Mouse (Mus musculus) liver, embryonic 14.5 days (tissue): ENCODE measurements around the gene Chchd4. TPM values are rescaled to one million over a fixed set of nuclear protein-coding genes. Genes with fewer than 3 reads are reported as not detected.

ENCODE experiments used
- ATAC-seq: fragments of 200-750 bp; cut with Nextera tagmentation; 2 replicates; pipeline ENCODE4 v1.8.0; 2017; ENCODE audit warnings: moderate number of reproducible peaks, mild to moderate bottlenecking, moderate library complexity; ENCODE audit not compliant: insufficient read depth
- DNase-seq, 3 experiments: peaks; one replicate each; pipeline ENCODE4 v3.0.0-alpha.2; 2012 to 2013; ENCODE audit warnings: low read depth in 3 of 3, low spot score in 3 of 3
- H3K27ac ChIP-seq: fragments of 300-500 bp; sonication (generic); 2 replicates; pipeline ENCODE4 v1.5.1; 2014; ENCODE audit warnings: moderate library complexity, mild to moderate bottlenecking, control low read depth, inconsistent platforms
- H3K27me3 ChIP-seq: fragments of 300-500 bp; sonication (generic); 2 replicates; pipeline ENCODE4 v1.6.1; 2014; ENCODE audit warnings: mild to moderate bottlenecking, low read length, moderate library complexity; ENCODE audit not compliant: control insufficient read depth, insufficient read depth
- H3K36me3 ChIP-seq: fragments of 300-500 bp; sonication (generic); replicated peaks from 2 replicates; pipeline ENCODE4 v1.6.1; 2014; ENCODE audit warnings: low read depth; ENCODE audit not compliant: control insufficient read depth, insufficient read depth
- H3K4me1 ChIP-seq, 2 experiments: fragments of 200-500 bp in 1 of 2; fragments of 300-500 bp in 1 of 2; sonication (generic) in 1 of 2; replicated peaks; 2 replicates each; pipeline ENCODE4 v1.6.1; 2012 to 2014; ENCODE audit warnings: antibody characterized with exemption in 1 of 2, inconsistent platforms in 1 of 2, low read length in 1 of 2; ENCODE audit not compliant: control insufficient read depth in 2 of 2, insufficient read depth in 2 of 2
- H3K4me2 ChIP-seq: fragments of 300-500 bp; sonication (generic); 2 replicates; pipeline ENCODE4 v1.6.1; 2014; ENCODE audit warnings: low read depth, mild to moderate bottlenecking, control low read depth, moderate library complexity
- H3K4me3 ChIP-seq, 2 experiments: fragments of 200-500 bp in 1 of 2; fragments of 300-500 bp in 1 of 2; sonication (generic) in 1 of 2; 2 replicates each; pipeline ENCODE4 v1.5.1; 2012 to 2014; ENCODE audit warnings: low read depth in 2 of 2, low read length in 2 of 2, mild to moderate bottlenecking in 2 of 2, control low read depth in 1 of 2, inconsistent platforms in 1 of 2, moderate library complexity in 1 of 2; ENCODE audit not compliant: insufficient read depth in 1 of 2
- H3K9ac ChIP-seq: fragments of 300-500 bp; sonication (generic); replicated peaks from 2 replicates; pipeline ENCODE4 v1.6.1; 2014; ENCODE audit warnings: mild to moderate bottlenecking, control low read depth, moderate library complexity
- H3K9me3 ChIP-seq: fragments of 300-500 bp; sonication (generic); 2 replicates; pipeline ENCODE4 v1.6.1; 2016; ENCODE audit warnings: low read length, mixed read lengths; ENCODE audit not compliant: control insufficient read depth
- CTCF ChIP-seq: IDR thresholded peaks from 2 replicates; pipeline ENCODE4 v1.5.1; 2016; ENCODE audit warnings: antibody characterized with exemption, low read depth, control low read depth
- EP300 ChIP-seq: IDR thresholded peaks from 2 replicates; pipeline ENCODE4 v1.6.1; 2016; ENCODE audit warnings: antibody characterized with exemption, low read depth
- WGBS: fragments of 180-500 bp; shearing (Covaris S2); extraction: QIAGEN DNeasy Blood & Tissue Kit; methylation state at CpG from one replicate; pipeline ENCODE4 v1.1.7; 2014; ENCODE audit not compliant: insufficient replicate concordance; 5-methylcytosine and 5-hydroxymethylcytosine counted together
- polyA plus RNA-seq, 2 experiments: library from polyadenylated mRNA; depleted of rRNA in 1 of 2; stranded (reverse) in 1 of 2; unstranded in 1 of 2; fragments of >200 nt; fragmentation: Nextera tagmentation in 1 of 2; extraction: Ambion mirVana in 1 of 2; gene quantifications; 2 replicates each; pipeline versions ENCODE4 v1.2.1 to v1.2.3; 2012 to 2014

The Chchd4 gene
- polyA plus RNA-seq, 2 experiments: 6.6 to 14.9 TPM

DNA sequence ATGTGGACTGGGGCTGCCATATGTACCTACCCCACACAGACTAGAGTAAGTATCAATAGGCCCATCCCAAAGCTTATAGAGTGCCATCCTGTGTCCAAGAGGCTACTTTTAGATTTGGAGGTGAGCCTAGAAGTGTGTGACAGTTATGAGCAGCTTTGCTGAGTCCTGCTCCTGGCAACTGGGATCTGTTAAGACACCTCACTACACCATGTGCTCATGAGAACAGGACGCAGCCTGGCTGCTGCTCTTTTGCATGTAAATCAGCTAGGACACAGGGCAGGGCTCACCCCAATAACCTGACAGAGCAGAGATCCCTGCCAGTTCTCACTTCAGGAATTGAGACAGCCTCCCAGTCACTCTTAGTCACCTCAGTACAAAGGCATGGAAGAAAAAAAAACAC is 6.2 kb downstream of the Chchd4 start:
- Histone ChIP-seq H3K4me2 (no peak overlapping the region), H3K36me3 (peaks cover 14% of the 10 kb centered on the region), H3K9me3 (no peaks in the 10 kb centered on the region), H3K27me3 (no peaks in the 10 kb centered on the region), H3K4me1 (peaks cover 0 to 6% of the 10 kb centered on the region in 2 experiments; a peak in 2 of 4 replicates), H3K9ac (no peak overlapping the region), H3K4me3 (no peak overlapping the region), H3K27ac (no peak overlapping the region)
- ATAC-seq (no peak), DNase-seq (no peak)
- TF ChIP-seq CTCF: no peak
- no peak for TF ChIP-seq EP300
- 67% methylated on average over 1 of the region's 1 CpGs for WGBS

DNA sequence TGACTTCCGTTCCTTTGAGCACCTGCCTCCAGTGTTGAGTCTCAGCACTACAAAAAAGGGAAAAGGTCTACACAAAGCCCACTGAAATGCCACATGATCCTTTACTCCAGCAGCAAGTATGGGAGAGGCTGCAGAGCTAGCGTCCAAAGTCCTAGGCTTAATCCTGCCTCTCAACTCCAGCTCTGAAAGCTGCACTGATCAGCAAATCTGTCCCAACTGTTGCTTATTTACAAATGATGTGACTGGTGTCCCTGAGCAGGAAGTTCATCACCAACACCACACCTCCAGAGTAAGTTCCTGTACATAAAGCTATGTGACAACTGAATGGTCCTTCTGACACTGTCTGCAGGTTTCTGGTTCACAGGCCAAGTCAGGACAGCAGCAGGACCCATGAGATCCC is 7.6 kb downstream of the Chchd4 start:
- Histone ChIP-seq H3K9ac (no peak overlapping the region), H3K4me1 (no peaks in the 10 kb centered on the region), H3K27ac (no peak overlapping the region), H3K4me2 (no peak overlapping the region), H3K36me3 (peaks cover 14% of the 10 kb centered on the region), H3K9me3 (no peaks in the 10 kb centered on the region), H3K4me3 (no peak overlapping the region), H3K27me3 (no peaks in the 10 kb centered on the region)
- DNase-seq: no peak
- no peak for ATAC-seq
- TF ChIP-seq EP300 (no peak), CTCF (no peak)
- 75% methylated on average over 2 of the region's 2 CpGs for WGBS

DNA sequence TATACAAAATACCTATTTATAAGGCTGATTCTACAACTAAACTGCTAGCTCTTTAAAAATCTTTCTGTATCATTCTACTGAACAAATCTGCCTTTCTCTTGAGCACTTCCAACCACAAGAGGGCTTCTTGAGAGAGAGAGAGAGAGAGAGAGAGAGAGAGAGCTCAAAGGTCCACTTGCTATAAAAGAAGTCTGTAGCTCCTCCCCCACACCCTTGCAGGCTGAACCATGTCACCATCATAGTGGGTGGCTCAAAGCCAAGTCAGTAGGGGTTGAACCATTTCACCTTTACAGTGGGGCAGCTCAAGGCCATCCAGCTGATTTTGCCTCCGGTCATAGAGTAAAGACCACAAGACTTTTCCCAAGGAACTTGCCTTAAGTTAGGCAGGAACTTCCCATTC is 13.9 kb downstream of the Chchd4 start:
- H3K4me3 ChIP-seq: no peak overlapping the region
- H3K4me2 ChIP-seq: no peak overlapping the region
- H3K4me1 ChIP-seq: no peaks in the 10 kb centered on the region; a peak in 1 of 4 replicates
- ATAC-seq: no peak
- no peaks in the 10 kb centered on the region for H3K9me3 ChIP-seq
- peaks cover 5% of the 10 kb centered on the region for H3K36me3 ChIP-seq
- no peak overlapping the region for H3K27ac ChIP-seq
- H3K9ac ChIP-seq: no peak overlapping the region
- DNase-seq: no peak
- no peaks in the 10 kb centered on the region for H3K27me3 ChIP-seq
- 57% methylated on average over 1 of the region's 1 CpGs for WGBS
- TF ChIP-seq CTCF: no peak
- TF ChIP-seq EP300: no peak

DNA sequence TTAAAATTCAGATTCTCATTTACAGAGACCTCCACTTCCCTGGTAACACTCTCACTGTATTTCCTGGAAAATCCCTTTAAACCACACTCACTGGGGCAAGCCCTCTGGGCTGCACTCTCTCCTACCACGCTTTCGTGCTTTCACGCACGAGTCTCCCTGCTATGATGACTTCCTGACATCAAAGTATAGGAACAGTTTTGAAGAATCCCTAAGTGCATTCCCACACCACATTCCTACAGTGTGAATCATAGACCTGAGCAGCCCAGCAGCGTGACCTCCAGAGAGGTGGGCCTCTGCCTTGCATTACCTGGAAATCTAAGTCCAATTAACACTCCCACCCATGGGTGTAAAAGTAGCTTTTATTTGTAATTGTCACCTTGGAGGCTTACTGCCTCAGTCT is 18.8 kb downstream of the Chchd4 start:
- ATAC-seq (no peak), DNase-seq (no peak)
- Histone ChIP-seq H3K4me1 (peaks cover 5 to 8% of the 10 kb centered on the region in 2 experiments; a peak in 3 of 4 replicates), H3K36me3 (no peaks in the 10 kb centered on the region), H3K9ac (no peak overlapping the region), H3K9me3 (no peaks in the 10 kb centered on the region), H3K4me3 (no peak overlapping the region), H3K27ac (no peak overlapping the region), H3K4me2 (no peak overlapping the region), H3K27me3 (no peaks in the 10 kb centered on the region)
- no peak for TF ChIP-seq EP300
- no peak for TF ChIP-seq CTCF
- 47% methylated on average over 5 of the region's 5 CpGs for WGBS

DNA sequence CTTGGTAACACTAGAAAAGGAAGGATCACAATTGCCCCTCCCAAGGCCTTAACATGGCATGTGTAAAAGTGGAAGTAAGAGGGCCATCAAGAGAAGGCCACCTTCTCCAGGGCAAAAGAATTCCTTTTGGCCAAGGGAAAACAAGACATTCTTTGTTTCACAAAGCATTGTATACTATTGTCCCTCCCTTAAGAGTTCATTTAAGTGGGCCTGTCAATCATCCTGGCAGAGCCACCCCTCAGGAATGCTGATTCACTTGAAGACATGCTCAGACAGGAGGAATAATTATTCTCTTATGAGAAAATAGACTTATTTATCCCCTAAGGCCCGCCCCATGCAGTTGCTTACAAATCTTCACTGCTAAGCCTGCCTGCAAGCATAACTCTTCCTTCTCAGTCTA is 21.3 kb downstream of the Chchd4 start:
- Histone ChIP-seq H3K27me3 (no peaks in the 10 kb centered on the region; the same call in 1 of the 2 replicates), H3K36me3 (no peaks in the 10 kb centered on the region), H3K9me3 (no peaks in the 10 kb centered on the region), H3K4me2 (no peak overlapping the region), H3K27ac (no peak overlapping the region), H3K4me1 (peaks cover 5 to 13% of the 10 kb centered on the region in 2 experiments; a peak in 3 of 4 replicates), H3K4me3 (no peak overlapping the region), H3K9ac (no peak overlapping the region)
- TF ChIP-seq CTCF (no peak), EP300 (no peak)
- DNase-seq (no peak), ATAC-seq (no peak)
- WGBS: 37% methylated on average over 1 of the region's 1 CpGs
